Mouse (Mus musculus) left cerebral cortex, adult 18-20 months (tissue): ENCODE data around the gene Mlf2. TPM values are rescaled to one million over a fixed set of nuclear protein-coding genes. Genes with fewer than 3 reads are reported as not detected.

Experiments used
- total RNA-seq, 2 experiments: library from RNA; stranded (reverse); gene quantifications; 2 replicates each; pipeline ENCODE4 v1.2.3; 2021

Gene Mlf2
- total RNA-seq, 2 experiments from 2014 or later = 626 to 639 TPM

Other genes with a start within 250 kb of the Mlf2 start
- 10 to 100 TPM; 45.7 to 49.1 TPM for gene Emg1, start 219.2 kb upstream of the Mlf2 start, total RNA-seq
- 100 to 1,000 TPM; 115 to 117 TPM for gene Phb2, start 219.1 kb upstream of the Mlf2 start, total RNA-seq
- 1 to 10 TPM; 2.5 to 5.1 TPM for gene Ptpn6, start 192.7 kb upstream of the Mlf2 start, total RNA-seq
- gene Grcc10, start 190.0 kb upstream of the Mlf2 start, total RNA-seq = 100 to 1,000 TPM; 321 to 335 TPM
- 1 to 10 TPM in 1 of 2 experiments, not detected in 1; 1.4 TPM for gene Gm45234, start 175.4 kb upstream of the Mlf2 start, total RNA-seq
- gene Atn1, start 174.9 kb upstream of the Mlf2 start, total RNA-seq = 100 to 1,000 TPM; 158 to 181 TPM
- gene Eno2, start 161.7 kb upstream of the Mlf2 start, total RNA-seq = 1,000 to 10,000 TPM; 1,066 to 1,067 TPM
- gene Lrrc23, start 151.7 kb upstream of the Mlf2 start, total RNA-seq = 1 to 10 TPM; 1.0 to 1.1 TPM
- 1 to 10 TPM; 4.6 to 5.7 TPM for gene Spsb2, start 122.7 kb upstream of the Mlf2 start, total RNA-seq
- 100 to 1,000 TPM; 804 to 847 TPM for gene Tpi1, start 117.1 kb upstream of the Mlf2 start, total RNA-seq
- 100 to 1,000 TPM; 204 to 208 TPM for gene Usp5, start 101.9 kb upstream of the Mlf2 start, total RNA-seq
- under 1 TPM; 0.23 to 0.42 TPM for gene Cdca3, start 101.8 kb upstream of the Mlf2 start, total RNA-seq
- gene Gnb3, start 91.1 kb upstream of the Mlf2 start, total RNA-seq = under 1 TPM in 1 of 2 experiments, not detected in 1; 0.21 TPM
- gene P3h3, start 73.6 kb upstream of the Mlf2 start, total RNA-seq = 10 to 100 TPM; 23.5 to 30.9 TPM
- 100 to 1,000 TPM; 212 to 232 TPM for gene Gpr162, start 67.4 kb upstream of the Mlf2 start, total RNA-seq
- 1 to 10 TPM; 4.2 to 8.6 TPM for gene Cd4, start 43.2 kb upstream of the Mlf2 start, total RNA-seq
- 1 to 10 TPM; 2.6 to 3.2 TPM for gene Lag3, start 19.7 kb upstream of the Mlf2 start, total RNA-seq
- 100 to 1,000 TPM; 895 to 902 TPM for gene Ptms, start 11.3 kb upstream of the Mlf2 start, total RNA-seq
- gene Cops7a, start 34.2 kb downstream of the Mlf2 start, total RNA-seq = 100 to 1,000 TPM; 168 TPM
- gene Pianp, start 65.3 kb downstream of the Mlf2 start, total RNA-seq = 100 to 1,000 TPM; 194 to 195 TPM
- gene Zfp384, start 77.8 kb downstream of the Mlf2 start, total RNA-seq = 10 to 100 TPM; 45.9 to 47.6 TPM
- 10 to 100 TPM; 50.7 to 51.1 TPM for gene Ing4, start 108.4 kb downstream of the Mlf2 start, total RNA-seq
- 10 to 100 TPM; 11.2 to 14.5 TPM for gene Acrbp, start 118.3 kb downstream of the Mlf2 start, total RNA-seq
- under 1 TPM; 0.58 to 0.68 TPM for gene Lpar5, start 136.5 kb downstream of the Mlf2 start, total RNA-seq
- 100 to 1,000 TPM; 147 to 150 TPM for gene Chd4, start 164.6 kb downstream of the Mlf2 start, total RNA-seq
- gene Nop2, start 200.5 kb downstream of the Mlf2 start, total RNA-seq = 10 to 100 TPM; 30.2 to 30.5 TPM
- gene Iffo1, start 213.9 kb downstream of the Mlf2 start, total RNA-seq = 10 to 100 TPM; 54.6 to 55.8 TPM
- 1,000 to 10,000 TPM; 2,618 to 2,651 TPM for gene Gapdh, start 235.1 kb downstream of the Mlf2 start, total RNA-seq